Mouse (Mus musculus) embryonic facial prominence, embryonic 13.5 days (tissue): Measurements from ENCODE around the gene Lifr. TPM values are rescaled to one million over a fixed set of nuclear protein-coding genes. Genes with fewer than 3 reads are reported as not detected.

ENCODE experiments used
- ATAC-seq: fragments of 200-750 bp; cut with Nextera tagmentation; 2 replicates; pipeline ENCODE4 v1.8.0; 2017; ENCODE audit warnings: low read depth; ENCODE audit not compliant: insufficient number of reproducible peaks, insufficient read depth, low FRiP score, low TSS enrichment
- H3K27ac ChIP-seq: fragments of 300-500 bp; sonication (generic); 2 replicates; pipeline ENCODE4 v1.5.1; 2015; ENCODE audit warnings: moderate library complexity, mild to moderate bottlenecking, inconsistent platforms
- H3K27me3 ChIP-seq: fragments of 300-500 bp; sonication (generic); 2 replicates; pipeline ENCODE4 v1.6.1; 2015; ENCODE audit warnings: mild to moderate bottlenecking, inconsistent platforms
- H3K36me3 ChIP-seq: fragments of 300-500 bp; sonication (generic); 2 replicates; pipeline ENCODE4 v1.6.1; 2015; ENCODE audit warnings: mild to moderate bottlenecking, inconsistent platforms
- H3K4me1 ChIP-seq: fragments of 300-500 bp; sonication (generic); 2 replicates; pipeline ENCODE4 v1.6.1; 2015; ENCODE audit warnings: inconsistent platforms
- H3K4me2 ChIP-seq: fragments of 300-500 bp; sonication (generic); 2 replicates; pipeline ENCODE4 v1.6.1; 2015; ENCODE audit warnings: moderate library complexity, mild to moderate bottlenecking, inconsistent platforms
- H3K4me3 ChIP-seq: fragments of 300-500 bp; sonication (generic); 2 replicates; pipeline ENCODE4 v1.5.1; 2015; ENCODE audit warnings: mild to moderate bottlenecking, inconsistent platforms
- H3K9ac ChIP-seq: fragments of 300-500 bp; sonication (generic); 2 replicates; pipeline ENCODE4 v1.6.1; 2015; ENCODE audit warnings: mild to moderate bottlenecking, inconsistent platforms
- H3K9me3 ChIP-seq: fragments of 300-500 bp; sonication (generic); 2 replicates; pipeline ENCODE4 v1.6.1; 2016; ENCODE audit warnings: inconsistent platforms
- WGBS: fragments of 180-500 bp; shearing (Covaris S2); methylation state at CpG from one replicate; pipeline ENCODE4 v1.1.7; 2015; ENCODE audit warnings: mixed read lengths; 5-methylcytosine and 5-hydroxymethylcytosine counted together
- polyA plus RNA-seq: library from polyadenylated mRNA; unstranded; fragments of >200 nt; fragmentation: Nextera tagmentation; extraction: Ambion mirVana; gene quantifications from 2 replicates; pipeline ENCODE4 v1.2.1, GENCODE M21; 2015

Lifr gene
- polyA plus RNA-seq, 1 experiment from 2014 or later: 13.6 TPM

GRCm38 (mm10) chr15:7166735-7167134, 76.3 kb downstream of the Lifr start:
- peaks cover 36% of the 10 kb centered on the region for H3K36me3 ChIP-seq
- WGBS: 90% methylated on average over 9 of the region's 9 CpGs

GRCm38 (mm10) chr15:7167238-7167905, 77.0 kb downstream of the Lifr start:
- no peaks in the 10 kb centered on the region for H3K4me1 ChIP-seq
- no peak overlapping the region for H3K4me2 ChIP-seq
- H3K36me3 ChIP-seq: peaks cover 36% of the 10 kb centered on the region
- 83% methylated on average over 10 of the region's 10 CpGs for WGBS
- H3K4me3 ChIP-seq: no peak overlapping the region
- H3K27ac ChIP-seq: no peak overlapping the region
- no peaks in the 10 kb centered on the region; the same call in 1 of the 2 replicates for H3K27me3 ChIP-seq
- no peaks in the 10 kb centered on the region for H3K9me3 ChIP-seq
- H3K9ac ChIP-seq: no peak overlapping the region
- ATAC-seq: no peak

More at GRCm38 (mm10) chr15:7166735-7167134, 76.3 kb downstream of the Lifr start:
- Histone ChIP-seq H3K4me2 (no peak overlapping the region), H3K9me3 (no peaks in the 10 kb centered on the region), H3K27me3 (no peaks in the 10 kb centered on the region; the same call in 1 of the 2 replicates), H3K27ac (no peak overlapping the region), H3K9ac (no peak overlapping the region), H3K4me3 (no peak overlapping the region), H3K4me1 (no peaks in the 10 kb centered on the region)
- ATAC-seq: no peak

DNA sequence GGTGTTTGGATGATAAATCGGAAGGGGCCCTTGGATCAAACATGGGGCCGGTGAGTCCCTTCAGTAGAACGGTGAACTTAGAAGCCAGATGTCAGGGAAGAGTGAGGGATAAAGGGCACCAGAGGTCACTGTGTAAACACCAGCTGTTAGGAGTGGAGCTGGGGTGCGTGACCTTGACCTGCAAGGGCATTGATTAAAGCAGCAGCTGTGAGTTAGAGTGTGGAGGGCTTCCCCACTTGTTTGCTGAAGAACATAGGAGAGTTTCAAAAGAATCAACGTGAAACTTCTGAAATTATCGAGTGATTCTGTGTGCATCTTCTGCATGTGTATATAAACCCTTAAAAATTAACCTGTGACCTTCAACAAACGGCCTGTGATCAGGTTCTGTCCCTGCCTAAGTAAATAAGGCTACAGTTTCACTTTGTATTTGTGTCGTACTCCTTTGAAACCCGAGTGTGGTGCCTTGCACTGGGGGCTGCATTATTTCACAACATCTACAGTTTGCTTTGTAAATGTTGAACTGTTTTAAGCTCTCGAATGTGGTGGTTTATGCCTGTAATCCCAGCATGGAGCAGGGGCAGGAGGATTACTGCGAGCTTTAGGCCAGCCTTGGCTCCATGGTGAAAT, 77.6 kb downstream of the Lifr start:
- 38% methylated on average over 11 of the region's 11 CpGs for WGBS
- peaks cover 36% of the 10 kb centered on the region for H3K36me3 ChIP-seq
- ATAC-seq: no peak
- no peak overlapping the region for H3K4me3 ChIP-seq
- no peak overlapping the region for H3K4me2 ChIP-seq
- H3K27ac ChIP-seq: no peak overlapping the region
- no peak overlapping the region for H3K9ac ChIP-seq
- H3K9me3 ChIP-seq: no peaks in the 10 kb centered on the region
- no peaks in the 10 kb centered on the region; the same call in 1 of the 2 replicates for H3K27me3 ChIP-seq
- H3K4me1 ChIP-seq: no peaks in the 10 kb centered on the region

DNA sequence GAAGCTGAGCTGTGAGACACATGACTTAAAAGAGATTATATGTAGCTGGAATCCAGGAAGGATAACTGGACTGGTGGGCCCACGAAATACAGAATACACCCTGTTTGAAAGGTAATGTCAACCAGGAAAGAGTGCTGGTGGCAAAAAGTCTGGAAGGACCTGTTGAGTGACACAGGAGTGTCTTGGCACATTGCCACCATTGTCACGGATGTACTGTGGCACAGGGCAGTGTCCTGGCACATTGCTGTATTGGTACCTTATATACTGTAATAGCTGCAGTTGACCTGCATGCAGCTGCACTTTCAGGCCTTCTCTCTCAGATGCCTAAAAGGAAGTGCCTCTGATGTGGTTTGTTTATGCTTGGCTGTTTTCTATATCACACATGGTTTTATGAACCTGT, 82.5 kb downstream of the Lifr start:
- Histone ChIP-seq H3K36me3 (peaks cover 18% of the 10 kb centered on the region; the same call in 1 of the 2 replicates), H3K27me3 (no peaks in the 10 kb centered on the region), H3K4me3 (no peak overlapping the region), H3K9me3 (no peaks in the 10 kb centered on the region), H3K4me1 (no peaks in the 10 kb centered on the region), H3K27ac (no peak overlapping the region), H3K4me2 (no peak overlapping the region), H3K9ac (no peak overlapping the region)
- WGBS: 68% methylated on average over 2 of the region's 2 CpGs
- no peak for ATAC-seq

- no peak overlapping the region for H3K9ac ChIP-seq
- no peaks in the 10 kb centered on the region for H3K4me1 ChIP-seq
- no peak overlapping the region for H3K27ac ChIP-seq
- no peaks in the 10 kb centered on the region for H3K27me3 ChIP-seq
- H3K4me2 ChIP-seq: no peak overlapping the region
- 84% methylated on average over 7 of the region's 7 CpGs for WGBS
- peaks cover 16% of the 10 kb centered on the region; the same call in 1 of the 2 replicates for H3K36me3 ChIP-seq
- no peak overlapping the region for H3K4me3 ChIP-seq
- no peak for ATAC-seq
- no peaks in the 10 kb centered on the region for H3K9me3 ChIP-seq
These were observed 82.9 kb downstream of the Lifr start for GRCm38 (mm10) chr15:7173346-7173745.

DNA sequence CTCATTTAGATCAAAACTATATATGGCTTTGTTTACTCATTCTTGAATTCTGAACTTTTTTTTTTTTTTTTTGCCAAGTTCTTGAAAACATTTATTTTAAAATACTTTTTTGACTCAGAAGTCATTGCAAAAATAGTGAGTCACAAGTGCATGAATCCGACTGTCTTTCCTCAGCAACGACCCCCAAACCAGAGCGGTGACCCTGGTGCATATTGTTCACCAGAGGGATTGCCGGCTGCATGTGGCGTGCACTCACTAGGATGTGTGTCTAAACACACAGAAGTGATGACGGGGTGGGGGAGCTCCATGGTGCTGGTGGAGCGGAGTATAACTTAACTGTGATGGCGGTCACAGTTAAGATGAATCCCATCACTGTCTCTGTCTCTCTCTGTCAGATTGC, 83.4 kb downstream of the Lifr start:
- no peak overlapping the region for H3K27ac ChIP-seq
- no peak overlapping the region for H3K4me2 ChIP-seq
- no peaks in the 10 kb centered on the region for H3K4me1 ChIP-seq
- no peaks in the 10 kb centered on the region for H3K27me3 ChIP-seq
- H3K36me3 ChIP-seq: peaks cover 13% of the 10 kb centered on the region; the same call in 1 of the 2 replicates
- H3K9me3 ChIP-seq: no peaks in the 10 kb centered on the region
- no peak overlapping the region for H3K9ac ChIP-seq
- no peak overlapping the region for H3K4me3 ChIP-seq
- WGBS: 84% methylated on average over 8 of the region's 8 CpGs
- ATAC-seq: no peak

- no peak overlapping the region for H3K27ac ChIP-seq
- no peak for ATAC-seq
- H3K4me2 ChIP-seq: no peak overlapping the region
- H3K9me3 ChIP-seq: no peaks in the 10 kb centered on the region
- 54% methylated on average over 6 of the region's 6 CpGs for WGBS
- peaks cover 49% of the 10 kb centered on the region for H3K36me3 ChIP-seq
- no peak overlapping the region for H3K9ac ChIP-seq
- H3K4me1 ChIP-seq: no peaks in the 10 kb centered on the region
- no peak overlapping the region for H3K4me3 ChIP-seq
- no peaks in the 10 kb centered on the region for H3K27me3 ChIP-seq
These were observed 90.2 kb downstream of the Lifr start for GRCm38 (mm10) chr15:7180576-7180975.

GRCm38 (mm10) chr15:7187682-7188081, 97.3 kb downstream of the Lifr start:
- no peak for ATAC-seq
- no peaks in the 10 kb centered on the region for H3K4me1 ChIP-seq
- no peak overlapping the region for H3K4me2 ChIP-seq
- H3K36me3 ChIP-seq: peaks cover 60% of the 10 kb centered on the region
- H3K9ac ChIP-seq: no peak overlapping the region
- H3K4me3 ChIP-seq: no peak overlapping the region
- H3K27ac ChIP-seq: no peak overlapping the region
- H3K9me3 ChIP-seq: no peaks in the 10 kb centered on the region
- no peaks in the 10 kb centered on the region for H3K27me3 ChIP-seq
- 90% methylated on average over 6 of the region's 6 CpGs for WGBS

DNA sequence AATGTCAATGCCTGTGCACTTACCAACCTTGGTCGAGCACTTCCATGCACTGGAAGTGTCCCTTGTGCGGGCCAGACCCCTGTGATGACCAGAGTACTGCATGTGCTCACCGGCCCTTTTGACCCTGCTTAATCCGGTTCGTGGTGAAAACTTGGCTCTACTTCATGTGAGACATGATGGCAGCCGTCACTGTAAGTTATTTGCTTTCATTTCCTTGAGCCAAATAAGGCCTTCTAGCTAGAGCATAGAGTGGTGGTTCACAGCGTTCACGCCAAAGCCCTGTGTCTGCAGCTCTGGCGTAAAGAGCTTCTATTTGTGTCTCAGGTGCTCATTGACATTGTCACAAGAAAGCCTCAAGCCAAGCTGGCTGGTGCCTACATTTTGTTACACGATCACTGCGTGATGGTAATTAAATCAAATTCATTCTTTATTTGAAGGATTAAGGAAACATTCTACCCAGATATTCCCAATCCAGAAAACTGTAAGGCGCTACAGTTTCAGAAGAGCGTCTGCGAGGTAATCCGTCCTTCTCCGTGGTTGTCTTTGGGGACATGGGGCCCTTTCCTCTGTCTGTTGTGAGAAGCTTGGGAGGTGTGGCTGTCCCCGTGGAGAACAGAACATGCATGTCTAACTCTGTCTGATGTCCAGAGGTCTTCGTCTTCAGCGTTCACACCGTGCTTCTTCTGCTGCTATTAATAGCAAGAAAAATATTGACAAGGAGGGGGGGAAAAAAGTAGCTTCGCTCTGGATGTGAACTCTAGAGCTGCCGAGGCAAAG, 99.5 kb downstream of the Lifr start:
- H3K9ac ChIP-seq: no peak overlapping the region
- peaks cover 16% of the 10 kb centered on the region for H3K4me1 ChIP-seq
- H3K36me3 ChIP-seq: peaks cover 44% of the 10 kb centered on the region
- H3K9me3 ChIP-seq: no peaks in the 10 kb centered on the region
- WGBS: 88% methylated on average over 22 of the region's 22 CpGs
- H3K27ac ChIP-seq: no peak overlapping the region
- H3K27me3 ChIP-seq: no peaks in the 10 kb centered on the region
- H3K4me2 ChIP-seq: no peak overlapping the region
- no peak for ATAC-seq
- no peak overlapping the region for H3K4me3 ChIP-seq

DNA sequence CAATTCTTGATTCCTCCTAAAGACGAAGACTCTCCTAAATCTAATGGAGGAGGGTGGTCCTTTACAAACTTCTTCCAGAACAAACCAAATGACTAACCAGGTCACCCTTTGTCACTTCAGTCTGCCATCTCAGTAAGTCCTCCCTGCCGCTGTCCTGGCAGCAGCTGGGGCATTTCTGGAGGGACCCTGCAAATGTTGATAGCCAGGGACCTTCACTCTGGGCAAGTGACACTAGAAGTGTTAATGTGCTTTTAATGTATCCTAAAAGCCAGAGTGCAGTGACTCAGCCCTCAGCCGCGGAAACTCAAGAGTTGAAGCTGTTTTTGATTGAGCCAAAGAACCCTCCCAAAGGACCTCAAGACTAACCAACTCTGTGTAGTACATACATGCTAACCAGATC, 100.7 kb downstream of the Lifr start:
- WGBS: 77% methylated on average over 4 of the region's 4 CpGs
- peaks cover 33% of the 10 kb centered on the region for H3K36me3 ChIP-seq
- H3K27me3 ChIP-seq: no peaks in the 10 kb centered on the region
- no peak overlapping the region for H3K4me3 ChIP-seq
- H3K4me1 ChIP-seq: peaks cover 25% of the 10 kb centered on the region
- H3K9me3 ChIP-seq: no peaks in the 10 kb centered on the region
- ATAC-seq: no peak
- no peak overlapping the region for H3K27ac ChIP-seq
- no peak overlapping the region for H3K4me2 ChIP-seq
- no peak overlapping the region for H3K9ac ChIP-seq

GRCm38 (mm10) chr15:7192582-7192981, 102.2 kb downstream of the Lifr start:
- no peaks in the 10 kb centered on the region for H3K9me3 ChIP-seq
- WGBS: 89% methylated on average over 2 of the region's 2 CpGs
- no peaks in the 10 kb centered on the region for H3K27me3 ChIP-seq
- H3K27ac ChIP-seq: no peak overlapping the region
- H3K9ac ChIP-seq: no peak overlapping the region
- peaks cover 28% of the 10 kb centered on the region for H3K4me1 ChIP-seq
- H3K4me3 ChIP-seq: no peak overlapping the region
- H3K4me2 ChIP-seq: no peak overlapping the region
- H3K36me3 ChIP-seq: peaks cover 23% of the 10 kb centered on the region
- ATAC-seq: no peak
